Mouse (Mus musculus) limb, embryonic 12.5 days (tissue): ENCODE data around the gene Proser3. TPM values are rescaled to one million over a fixed set of nuclear protein-coding genes. Genes with fewer than 3 reads are reported as not detected.

ENCODE experiments used
- ATAC-seq: fragments of 200-750 bp; cut with Nextera tagmentation; 2 replicates; pipeline ENCODE4 v1.8.0; 2017; ENCODE audit warnings: low read depth, moderate TSS enrichment; ENCODE audit not compliant: insufficient number of reproducible peaks, insufficient read depth, low FRiP score, low TSS enrichment
- H3K27ac ChIP-seq: fragments of 300-500 bp; sonication (generic); 2 replicates; pipeline ENCODE4 v1.5.1; 2016; ENCODE audit warnings: mild to moderate bottlenecking, moderate library complexity
- H3K27me3 ChIP-seq: fragments of 300-500 bp; sonication (generic); 2 replicates; pipeline ENCODE4 v1.6.1; 2016; ENCODE audit warnings: mild to moderate bottlenecking, moderate library complexity
- H3K36me3 ChIP-seq: fragments of 300-500 bp; sonication (generic); 2 replicates; pipeline ENCODE4 v1.6.1; 2016; ENCODE audit warnings: mild to moderate bottlenecking, moderate library complexity
- H3K4me1 ChIP-seq: fragments of 300-500 bp; sonication (generic); replicated peaks from 2 replicates; pipeline ENCODE4 v1.6.1; 2016
- H3K4me2 ChIP-seq: fragments of 300-500 bp; sonication (generic); 2 replicates; pipeline ENCODE4 v1.6.1; 2016; ENCODE audit warnings: mild to moderate bottlenecking, moderate library complexity
- H3K4me3 ChIP-seq: fragments of 300-500 bp; sonication (generic); replicated peaks from 2 replicates; pipeline ENCODE4 v1.5.1; 2016; ENCODE audit warnings: mild to moderate bottlenecking
- H3K9ac ChIP-seq: fragments of 300-500 bp; sonication (generic); replicated peaks from 2 replicates; pipeline ENCODE4 v1.6.1; 2016; ENCODE audit warnings: mild to moderate bottlenecking, moderate library complexity
- H3K9me3 ChIP-seq: fragments of 300-500 bp; sonication (generic); 2 replicates; pipeline ENCODE4 v1.6.1; 2016; ENCODE audit warnings: mild to moderate bottlenecking, moderate library complexity
- WGBS: fragments of 180-500 bp; shearing (Covaris S2); methylation state at CpG from one replicate; pipeline ENCODE4 v1.1.7; 2016; 5-methylcytosine and 5-hydroxymethylcytosine counted together
- polyA plus RNA-seq: library from polyadenylated mRNA; unstranded; fragments of >200 nt; fragmentation: Nextera tagmentation; extraction: Ambion mirVana; gene quantifications from 2 replicates; pipeline ENCODE4 v1.2.1, GENCODE M21; 2016

The Proser3 gene
- polyA plus RNA-seq, 1 experiment from 2014 or later, result 15.3 TPM

DNA sequence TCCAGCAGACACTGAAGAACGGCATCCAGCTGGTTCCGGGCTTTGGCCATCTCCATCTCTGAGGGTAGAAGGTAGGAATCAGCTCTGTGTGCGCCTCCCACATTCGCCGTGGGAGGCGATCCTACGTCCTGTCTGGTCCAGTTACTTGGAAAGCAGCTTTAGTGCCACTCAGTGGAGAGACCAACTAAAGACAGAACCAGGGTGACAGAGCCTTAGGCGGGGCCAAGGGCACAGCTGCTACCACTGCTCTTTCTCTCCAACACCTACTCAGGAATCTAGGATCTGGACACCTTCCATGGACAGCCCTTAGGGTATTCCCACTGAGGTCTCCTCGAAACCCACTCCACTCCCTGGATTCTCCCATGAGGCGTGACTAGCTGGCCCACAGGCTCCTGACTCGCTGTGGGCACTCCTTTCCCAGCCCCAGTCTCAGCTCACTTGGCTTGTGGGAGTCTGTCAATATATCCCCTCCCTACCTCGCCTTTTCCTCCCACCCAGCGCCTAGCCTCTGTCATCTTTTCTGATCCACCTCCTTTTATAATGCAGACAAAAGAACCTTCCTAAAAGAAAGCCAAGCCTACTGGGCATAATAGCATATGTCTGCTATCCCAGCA, 5.9 kb upstream of the Proser3 start:
- Histone ChIP-seq H3K4me1 (peaks cover 31% of the 10 kb centered on the region), H3K27ac (no peak overlapping the region), H3K27me3 (no peaks in the 10 kb centered on the region), H3K9me3 (no peaks in the 10 kb centered on the region), H3K4me2 (peak overlapping the region; percentile 93), H3K36me3 (peaks cover 39% of the 10 kb centered on the region), H3K9ac (peak overlapping the region; percentile 67; the same call in 1 of the 2 replicates), H3K4me3 (peak overlapping the region; percentile 64)
- no peak for ATAC-seq
- WGBS, result 93% methylated on average over 13 of the region's 13 CpGs

DNA sequence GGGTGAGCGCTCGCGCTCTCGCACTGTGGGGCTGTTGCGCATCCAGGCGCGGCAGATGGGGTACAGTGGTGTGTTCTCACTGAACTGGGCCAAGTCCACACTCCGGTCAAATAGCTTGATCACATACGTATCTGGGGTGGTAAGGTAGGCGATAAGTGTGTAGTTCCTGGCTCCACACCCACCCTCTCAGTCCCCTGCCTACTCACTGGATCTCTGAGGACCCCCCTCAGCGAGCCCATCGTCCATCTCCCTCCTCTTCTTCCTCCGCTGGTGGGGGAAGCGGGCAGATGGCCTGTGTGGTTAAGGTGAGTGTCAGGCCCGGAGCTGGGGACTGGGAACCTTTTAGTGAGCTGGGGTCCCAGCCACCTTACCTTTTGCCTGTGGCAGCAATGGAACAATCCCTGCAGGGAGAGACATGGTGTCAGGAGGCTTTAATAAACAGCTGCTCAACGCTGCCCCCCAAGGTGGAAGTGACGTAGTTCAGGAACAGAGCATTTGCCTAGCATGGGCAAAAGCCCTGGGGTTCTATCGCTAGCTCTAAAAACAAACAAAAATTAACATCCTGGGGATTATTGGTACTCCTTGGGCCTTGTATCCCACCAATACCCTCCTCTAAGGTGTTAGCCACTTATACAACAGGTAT, 4.9 kb upstream of the Proser3 start:
- WGBS, result 94% methylated on average over 18 of the region's 18 CpGs
- H3K27me3 ChIP-seq, result no peaks in the 10 kb centered on the region
- no peak for ATAC-seq
- no peaks in the 10 kb centered on the region for H3K9me3 ChIP-seq
- H3K9ac ChIP-seq, result no peak overlapping the region
- H3K36me3 ChIP-seq, result peaks cover 39% of the 10 kb centered on the region
- peaks cover 31% of the 10 kb centered on the region for H3K4me1 ChIP-seq
- 0 out of 2 replicates have a peak overlapping the region, but pooled peaks have one; percentile 3 for H3K4me3 ChIP-seq
- no peak overlapping the region for H3K27ac ChIP-seq
- no peak overlapping the region for H3K4me2 ChIP-seq

DNA sequence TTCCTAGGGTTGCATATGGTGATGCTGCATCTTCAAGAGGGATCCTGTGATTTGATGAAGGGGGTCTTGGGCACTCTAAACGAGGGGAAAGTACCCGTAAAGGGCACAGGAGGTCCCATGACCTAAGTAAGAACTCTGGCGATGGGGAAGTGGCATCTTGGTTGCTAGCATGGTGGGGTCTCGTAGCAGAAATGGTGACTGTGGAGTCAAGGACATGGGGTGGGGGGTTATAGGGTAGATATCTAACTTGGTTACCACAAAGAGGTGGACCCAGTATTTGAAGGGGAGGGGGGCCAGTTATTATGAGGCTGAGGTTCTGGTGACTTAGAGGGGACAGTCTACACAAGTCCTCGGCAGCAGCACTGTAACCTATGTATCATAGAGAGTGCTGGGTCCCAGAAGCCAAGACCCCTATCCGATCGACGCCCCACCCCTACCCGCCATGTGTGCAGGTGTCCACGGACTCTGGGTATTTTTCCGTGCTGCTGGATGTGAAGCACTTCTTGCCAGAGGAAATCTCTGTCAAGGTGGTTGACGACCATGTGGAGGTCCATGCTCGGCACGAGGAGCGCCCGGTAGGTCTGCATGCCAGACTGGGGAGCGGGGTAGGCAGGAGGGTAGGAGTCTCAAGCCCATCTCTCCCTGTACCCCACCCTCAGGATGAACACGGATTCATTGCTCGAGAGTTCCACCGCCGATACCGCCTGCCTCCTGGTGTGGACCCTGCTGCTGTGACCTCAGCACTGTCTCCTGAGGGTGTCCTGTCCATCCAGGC, 1.9 kb upstream of the Proser3 start:
- H3K27ac ChIP-seq, result no peak overlapping the region
- WGBS, result 88% methylated on average over 22 of the region's 22 CpGs
- peaks cover 44% of the 10 kb centered on the region for H3K36me3 ChIP-seq

DNA sequence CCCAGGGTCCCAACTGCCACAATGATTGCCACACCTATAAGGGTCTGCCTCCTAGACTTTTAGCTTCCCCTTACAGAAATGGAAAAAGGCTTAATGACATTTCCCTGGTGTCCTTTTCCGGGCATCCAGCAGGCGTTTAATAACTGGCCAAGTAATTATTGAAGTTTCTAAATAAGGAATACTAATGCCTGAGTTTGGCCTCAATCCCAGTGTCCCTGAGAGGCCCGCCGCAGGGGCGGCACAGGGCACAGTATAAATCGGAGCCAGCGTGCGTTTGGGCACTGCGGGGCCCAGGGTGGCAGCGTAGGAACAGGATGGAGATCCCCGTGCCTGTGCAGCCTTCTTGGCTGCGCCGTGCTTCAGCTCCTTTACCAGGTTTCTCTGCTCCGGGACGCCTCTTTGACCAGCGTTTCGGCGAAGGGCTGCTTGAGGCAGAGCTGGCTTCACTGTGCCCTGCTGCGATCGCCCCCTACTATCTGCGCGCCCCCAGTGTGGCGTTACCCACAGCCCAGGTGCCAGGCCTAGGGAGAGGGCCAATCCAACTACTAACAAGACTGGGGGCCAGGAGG, 1.0 kb upstream of the Proser3 start:
- Histone ChIP-seq H3K4me3 (peak overlapping the region; percentile 52), H3K4me1 (peaks cover 16% of the 10 kb centered on the region), H3K27ac (peak overlapping the region; percentile 96), H3K9me3 (no peaks in the 10 kb centered on the region), H3K27me3 (no peaks in the 10 kb centered on the region), H3K36me3 (peaks cover 51% of the 10 kb centered on the region), H3K9ac (peak overlapping the region; percentile 75), H3K4me2 (peak overlapping the region; percentile 89)
- ATAC-seq, result no peak
- 4% methylated on average over 23 of the region's 23 CpGs for WGBS

More for the DNA sequence above, 1.9 kb upstream of the Proser3 start:
- H3K27me3 ChIP-seq, result no peaks in the 10 kb centered on the region
- peaks cover 25% of the 10 kb centered on the region for H3K4me1 ChIP-seq
- H3K9ac ChIP-seq, result peak overlapping the region; percentile 75
- ATAC-seq, result no peak
- H3K4me3 ChIP-seq, result peak overlapping the region; percentile 52
- H3K4me2 ChIP-seq, result peak overlapping the region; percentile 89
- H3K9me3 ChIP-seq, result no peaks in the 10 kb centered on the region

DNA sequence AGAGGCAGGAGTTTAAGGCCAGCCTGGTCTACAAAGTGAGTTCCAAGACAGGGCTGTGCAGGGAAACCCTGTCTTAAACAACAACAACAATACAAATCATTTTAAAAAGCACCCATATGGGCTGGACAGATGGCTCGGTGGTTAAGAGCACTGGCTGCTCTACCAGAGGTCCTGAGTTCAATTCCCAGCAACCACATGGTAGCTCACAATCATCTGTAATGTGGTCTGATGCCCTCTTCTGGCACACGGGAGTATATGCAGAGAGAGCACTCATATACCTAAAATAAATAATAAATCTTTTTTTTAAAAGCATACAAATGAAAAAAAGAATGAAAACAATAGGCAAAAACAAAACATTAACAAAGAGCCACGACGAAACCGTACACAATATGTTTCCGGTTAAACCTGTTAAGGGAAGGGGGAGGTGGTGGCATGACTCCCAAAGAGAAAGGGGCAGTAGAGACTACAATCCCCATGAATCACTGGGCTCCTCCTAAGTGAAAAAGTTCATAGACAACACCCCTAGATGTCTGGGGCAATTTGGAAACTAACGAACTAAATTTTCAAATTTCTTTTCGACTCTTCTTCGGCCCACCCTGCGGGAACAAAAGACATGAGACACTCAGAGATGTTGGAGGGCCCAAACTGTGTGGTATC, 526 bp downstream of the Proser3 start:
- 3% methylated on average over 10 of the region's 10 CpGs for WGBS
- peaks cover 13% of the 10 kb centered on the region for H3K4me1 ChIP-seq
- peak overlapping the region; percentile 96 for H3K27ac ChIP-seq
- no peaks in the 10 kb centered on the region for H3K9me3 ChIP-seq
- ATAC-seq, result peak; percentile 39
- H3K36me3 ChIP-seq, result peaks cover 49% of the 10 kb centered on the region
- H3K4me3 ChIP-seq, result peak overlapping the region; percentile 52
- H3K27me3 ChIP-seq, result no peaks in the 10 kb centered on the region
- H3K9ac ChIP-seq, result peak overlapping the region; percentile 57
- peak overlapping the region; percentile 89 for H3K4me2 ChIP-seq

DNA sequence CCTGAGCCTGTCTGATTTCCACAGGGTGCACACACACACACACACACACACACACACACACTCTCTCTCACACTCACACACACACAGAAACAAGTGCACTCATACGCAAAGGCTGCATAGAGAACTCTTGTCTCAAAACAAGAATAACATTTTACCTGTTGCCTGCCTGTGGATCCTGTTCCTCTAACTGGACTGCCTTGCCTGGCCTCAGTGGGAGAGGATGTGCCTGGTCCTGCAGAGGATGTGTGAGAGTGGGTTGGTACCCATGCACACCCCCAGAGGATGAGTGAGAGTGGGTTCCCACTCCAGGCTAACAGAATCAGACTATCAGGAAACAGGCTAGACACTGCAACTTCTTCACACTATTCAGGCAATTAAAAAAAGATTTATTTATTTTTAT, 1.5 kb downstream of the Proser3 start:
- Histone ChIP-seq H3K9ac (no peak overlapping the region), H3K4me3 (no peak overlapping the region), H3K36me3 (peaks cover 48% of the 10 kb centered on the region), H3K27ac (0 out of 2 replicates have a peak overlapping the region, but pooled peaks have one; percentile 4), H3K4me2 (no peak overlapping the region), H3K27me3 (no peaks in the 10 kb centered on the region), H3K9me3 (no peaks in the 10 kb centered on the region), H3K4me1 (peaks cover 13% of the 10 kb centered on the region)
- ATAC-seq, result no peak
- WGBS, result 89% methylated on average over 1 of the region's 1 CpGs

DNA sequence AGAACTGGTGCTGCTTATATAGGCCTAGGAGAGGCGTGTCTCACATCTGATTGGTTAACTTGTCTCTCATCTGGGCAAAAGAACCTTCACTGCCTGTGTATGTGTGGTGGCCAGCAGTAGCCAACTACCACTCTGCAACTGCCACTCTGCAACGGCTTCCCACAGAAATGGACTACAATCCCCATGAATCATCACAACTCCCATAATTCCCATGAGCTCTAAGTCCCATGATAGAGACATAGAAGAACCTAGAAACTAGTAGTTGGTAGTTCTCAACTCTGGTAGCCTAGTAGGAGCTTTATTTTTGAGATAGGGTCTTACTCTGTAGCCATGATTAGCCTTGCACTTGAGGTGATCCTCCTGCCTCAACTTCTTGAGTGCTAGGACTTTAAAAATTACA, 2.2 kb downstream of the Proser3 start:
- no peak overlapping the region for H3K9ac ChIP-seq
- H3K4me3 ChIP-seq, result no peak overlapping the region
- ATAC-seq, result no peak
- no peak overlapping the region for H3K4me2 ChIP-seq
- peaks cover 46% of the 10 kb centered on the region for H3K36me3 ChIP-seq
- peaks cover 13% of the 10 kb centered on the region for H3K4me1 ChIP-seq
- 96% methylated on average over 2 of the region's 2 CpGs for WGBS
- H3K27me3 ChIP-seq, result no peaks in the 10 kb centered on the region
- H3K27ac ChIP-seq, result no peak overlapping the region
- H3K9me3 ChIP-seq, result no peaks in the 10 kb centered on the region

DNA sequence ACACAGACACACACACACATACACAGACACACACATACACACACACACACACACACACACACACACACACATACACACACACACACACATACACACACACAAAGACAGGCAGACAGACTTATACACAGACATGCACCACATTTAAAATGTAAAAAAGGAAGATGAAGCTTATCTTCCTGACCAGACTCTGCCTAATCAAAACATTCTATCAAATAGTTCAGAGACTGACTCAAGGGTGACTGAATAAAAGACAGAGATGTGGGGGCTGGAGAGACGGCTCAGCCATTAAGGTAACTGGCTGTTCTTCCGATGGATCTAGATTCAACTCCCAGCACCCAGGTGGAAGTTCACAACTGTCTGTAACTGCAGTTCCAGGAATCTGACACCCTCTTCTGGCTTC, 7.8 kb downstream of the Proser3 start:
- ATAC-seq, result no peak
- H3K9me3 ChIP-seq, result no peaks in the 10 kb centered on the region
- no peak overlapping the region for H3K4me3 ChIP-seq
- 97% methylated on average over 2 of the region's 2 CpGs for WGBS
- H3K4me2 ChIP-seq, result no peak overlapping the region
- H3K27ac ChIP-seq, result no peak overlapping the region
- H3K36me3 ChIP-seq, result peaks cover 81% of the 10 kb centered on the region
- H3K27me3 ChIP-seq, result no peaks in the 10 kb centered on the region
- H3K4me1 ChIP-seq, result no peaks in the 10 kb centered on the region
- H3K9ac ChIP-seq, result no peak overlapping the region

DNA sequence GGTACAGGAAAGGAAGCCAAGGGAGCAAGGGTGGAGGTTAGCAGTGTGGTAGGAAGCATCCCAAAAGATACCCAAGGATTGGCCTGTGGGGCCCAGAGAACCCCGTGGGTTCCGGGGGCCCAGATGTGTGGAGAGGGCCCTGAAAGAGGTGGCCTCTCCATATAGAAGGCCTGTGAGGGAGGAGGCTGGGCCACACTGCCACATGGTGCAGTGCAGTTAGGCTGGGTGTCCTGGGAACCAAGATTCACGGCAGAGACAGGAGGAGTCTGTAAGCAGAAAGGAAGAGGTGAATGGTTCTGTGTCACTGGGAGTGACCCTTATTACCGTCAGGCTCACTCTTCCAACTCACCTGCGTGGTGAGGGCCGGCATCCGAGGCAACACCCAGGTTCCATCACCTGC, 11.5 kb downstream of the Proser3 start:
- 89% methylated on average over 7 of the region's 7 CpGs for WGBS
- H3K27ac ChIP-seq, result no peak overlapping the region
- no peak overlapping the region for H3K4me3 ChIP-seq
- H3K9ac ChIP-seq, result no peak overlapping the region
- no peaks in the 10 kb centered on the region for H3K27me3 ChIP-seq
- no peak overlapping the region for H3K4me2 ChIP-seq
- no peaks in the 10 kb centered on the region; the same call in 1 of the 2 replicates for H3K4me1 ChIP-seq
- H3K9me3 ChIP-seq, result no peaks in the 10 kb centered on the region
- no peak for ATAC-seq
- H3K36me3 ChIP-seq, result peaks cover 66% of the 10 kb centered on the region

DNA sequence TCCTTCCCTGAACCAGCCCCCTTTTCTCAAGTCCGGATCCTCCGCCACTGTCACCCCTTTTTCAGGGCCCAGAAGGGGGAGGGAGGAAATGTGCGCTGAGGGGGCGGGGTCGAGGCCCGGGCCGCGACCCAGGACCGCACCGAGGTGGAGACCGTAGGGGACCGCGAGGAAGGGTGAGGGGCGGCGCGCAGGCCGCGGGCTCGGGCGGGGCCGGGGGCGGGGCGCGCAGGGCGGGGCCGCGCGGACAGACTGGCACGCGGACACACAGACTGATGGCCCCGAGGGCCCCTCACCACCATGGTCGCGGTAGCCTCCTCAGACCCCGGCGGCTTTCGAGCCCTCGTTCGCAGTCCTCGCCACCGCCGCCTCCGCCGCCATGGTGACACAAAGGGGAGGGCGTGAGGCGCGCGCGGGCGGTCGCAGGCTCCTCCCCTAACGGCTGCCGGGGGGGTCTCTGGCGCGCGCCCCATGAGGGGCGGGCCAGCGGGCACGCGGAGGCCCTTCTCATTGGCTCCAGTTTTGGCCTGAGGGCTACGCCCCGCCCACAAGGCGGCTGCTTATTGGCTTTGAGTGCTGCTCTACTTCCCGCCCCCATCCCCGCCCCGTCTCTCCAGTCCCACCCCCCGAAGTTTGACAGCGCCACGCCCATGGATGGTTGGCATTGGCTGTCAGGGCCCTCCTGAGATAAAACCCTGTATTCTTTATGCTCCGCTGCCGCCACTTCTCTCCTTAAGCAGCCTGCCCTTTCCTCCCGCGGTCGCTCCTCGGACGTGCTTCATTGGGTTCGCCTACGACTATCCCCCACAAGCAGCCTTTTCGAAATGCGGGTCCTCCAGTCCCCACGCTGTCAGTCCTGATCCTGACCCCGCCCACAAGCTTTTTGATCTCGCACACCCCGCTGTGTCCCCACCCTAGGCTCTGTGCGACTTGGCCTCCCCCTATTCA, 17.2 kb downstream of the Proser3 start, which contains the start of gene Arhgap33:
Gene Arhgap33 (minus strand): TSS at position 428 of the 945 bp plus-strand sequence.
- H3K9me3 ChIP-seq, result no peaks in the 10 kb centered on the region
- peaks cover 51% of the 10 kb centered on the region for H3K36me3 ChIP-seq
- H3K27me3 ChIP-seq, result no peaks in the 10 kb centered on the region
- H3K4me1 ChIP-seq, result peaks cover 15% of the 10 kb centered on the region
- H3K27ac ChIP-seq, result peak within 1 kb of the TSS; percentile 62; the same call in 1 of the 2 replicates
- peak within 1 kb of the TSS; percentile 67 for H3K4me3 ChIP-seq
- WGBS, result under 1% methylated on average over 84 of the region's 84 CpGs
- peak within 1 kb of the TSS; percentile 71 for H3K9ac ChIP-seq
- H3K4me2 ChIP-seq, result peak within 1 kb of the TSS; percentile 85
- peak; percentile 87 for ATAC-seq
